Mouse (Mus musculus) layer of hippocampus, adult 11-12 months (tissue): Measurements from ENCODE around the gene Pomgnt2.
A peak's percentile ranks its signal among the peaks of the same experiment; 100 is the strongest.

Source experiments
- DNase-seq: peaks from one replicate; pipeline ENCODE4 v3.0.0; 2022; ENCODE audit warnings: low spot score

Gene Pomgnt2

DNA sequence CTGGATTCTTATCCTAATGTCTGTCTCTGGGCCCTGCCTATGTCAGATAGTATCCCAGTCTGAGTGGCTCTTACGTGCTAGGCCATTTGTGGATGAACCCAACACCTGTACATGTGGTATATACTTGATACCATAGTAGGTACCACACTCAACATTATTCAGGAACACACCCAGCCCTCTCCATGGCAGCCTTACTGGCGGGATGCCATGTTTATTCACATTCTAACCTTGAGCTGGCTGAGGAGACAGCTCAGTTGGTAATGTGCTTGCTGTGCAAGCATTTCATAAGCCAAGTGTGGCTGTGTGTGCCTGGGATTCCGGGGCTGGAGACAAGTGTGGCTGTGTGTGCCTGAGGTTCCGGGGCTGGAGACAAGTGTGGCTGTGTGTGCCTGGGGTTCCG, 28.7 kb downstream of the Pomgnt2 start:
- no peak for DNase-seq

DNA sequence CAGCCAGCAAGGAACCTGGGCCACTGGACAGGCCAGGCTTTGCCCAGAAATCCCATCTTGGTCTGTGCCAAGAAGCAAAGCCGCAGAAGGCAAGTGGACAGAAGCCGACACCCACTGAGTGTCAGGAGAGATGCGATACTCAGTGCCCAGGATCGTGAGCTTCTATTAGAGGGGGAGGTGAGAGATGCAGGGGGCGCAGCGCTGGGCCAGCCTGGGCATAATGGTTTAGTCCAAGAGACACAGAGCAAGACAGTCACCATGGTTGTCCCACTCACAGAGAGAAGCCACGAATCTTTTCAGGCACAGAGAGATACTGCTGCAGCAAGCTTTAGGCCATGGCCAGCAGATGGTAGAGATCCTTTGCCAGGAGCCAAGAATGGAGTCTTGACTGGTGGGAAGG, 32.0 kb downstream of the Pomgnt2 start:
- no peak for DNase-seq

DNA sequence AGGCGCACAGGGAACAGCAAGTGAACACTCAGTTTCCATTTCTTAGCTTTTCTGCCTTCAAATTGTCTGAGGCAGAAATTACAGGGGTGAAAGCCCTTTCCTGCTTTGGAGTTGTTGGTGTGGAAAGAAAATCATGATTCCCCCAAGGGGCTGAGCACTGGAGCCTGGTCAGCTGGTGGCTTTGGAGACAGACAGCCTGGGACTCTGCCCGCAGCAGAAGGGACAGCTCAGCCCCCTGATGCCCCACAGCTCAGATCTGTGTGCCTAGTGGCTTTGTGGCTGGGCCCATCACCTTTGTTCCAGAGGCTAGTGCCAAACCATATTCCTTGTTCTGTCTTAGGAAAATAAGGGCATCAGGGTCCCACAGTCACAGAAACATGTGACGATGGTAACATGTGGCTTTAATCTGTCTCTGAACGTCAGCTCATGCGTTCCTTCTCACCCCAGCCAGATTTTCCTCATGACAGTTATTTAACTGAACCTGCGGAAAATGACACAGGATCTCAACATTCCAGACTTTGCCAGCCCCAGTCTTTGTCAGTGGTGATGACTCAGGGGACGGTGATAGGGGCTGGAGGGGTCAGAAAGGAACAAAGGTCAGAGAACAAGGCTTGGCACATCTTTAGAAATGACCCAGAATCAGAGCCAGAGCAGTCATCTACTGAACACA, 36.8 kb downstream of the Pomgnt2 start:
- DNase-seq, result no peak

GRCm38 (mm10) chr9:121952596-121952995, 44.3 kb downstream of the Pomgnt2 start:
- no peak for DNase-seq

- no peak for DNase-seq
These were observed 45.8 kb downstream of the Pomgnt2 start for GRCm38 (mm10) chr9:121951114-121951423.

DNA sequence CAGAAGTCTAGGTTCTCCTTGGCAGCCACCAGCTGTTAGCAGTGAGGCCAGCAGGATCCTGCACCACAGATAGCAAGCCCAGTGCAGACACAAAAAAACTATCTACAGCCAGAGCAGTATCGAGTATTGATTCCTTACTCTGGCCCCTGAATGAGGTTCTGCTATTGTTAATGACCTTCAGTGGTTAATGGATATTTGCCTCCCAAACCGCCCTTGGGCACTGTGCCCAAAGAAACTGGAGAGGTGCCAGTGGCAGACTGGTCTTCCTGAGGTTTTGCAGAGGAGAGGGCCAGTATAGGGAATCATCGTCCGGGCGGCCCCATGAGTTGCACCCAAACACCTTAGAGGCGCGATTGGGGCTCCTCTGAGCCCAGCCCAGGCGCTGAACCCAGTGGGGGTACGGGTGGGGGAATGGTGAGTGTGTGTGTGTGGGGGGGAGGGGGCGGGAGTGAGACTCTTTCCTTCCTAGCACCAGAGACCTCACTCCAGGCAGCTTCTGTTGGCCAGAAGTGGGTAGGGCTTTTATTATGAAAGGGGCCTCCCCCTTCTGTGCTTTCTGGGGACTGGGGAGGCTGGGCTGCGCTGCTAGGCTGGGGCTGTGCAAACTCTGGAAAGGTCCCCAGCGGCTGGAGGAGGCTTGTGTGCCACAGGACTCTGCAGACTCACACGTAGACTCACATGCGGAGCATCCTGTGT, 46.3 kb downstream of the Pomgnt2 start, which contains the start of gene Fam198a:
Gene Fam198a (plus strand): TSS at position 571 of the 696 bp plus-strand sequence.
- DNase-seq, result no peak

- no peak for DNase-seq
These were observed 48.5 kb downstream of the Pomgnt2 start for GRCm38 (mm10) chr9:121948431-121948830.

DNA sequence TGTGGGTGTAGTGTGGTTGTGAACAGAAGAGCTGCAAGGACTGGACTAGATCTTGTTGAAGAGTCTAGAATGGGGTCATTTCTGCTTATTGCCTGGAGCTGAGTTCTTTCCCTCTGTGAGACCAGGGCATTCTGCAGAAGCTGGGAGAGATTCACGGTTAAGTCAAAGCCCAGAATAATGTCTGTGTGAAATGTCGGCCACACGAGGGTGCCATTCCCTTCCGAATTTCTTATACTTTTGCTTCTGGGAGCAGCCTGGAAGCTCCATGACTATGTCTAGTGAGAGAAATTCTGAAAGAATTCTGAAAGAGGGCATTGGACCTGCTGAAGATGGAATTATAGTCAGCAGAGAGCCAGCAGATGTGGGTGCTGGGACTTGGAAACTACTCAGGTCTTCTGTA, 49.1 kb downstream of the Pomgnt2 start:
- DNase-seq, result peak; percentile 76

GRCm38 (mm10) chr9:121943628-121944027, 53.3 kb downstream of the Pomgnt2 start:
- DNase-seq, result no peak

- DNase-seq, result no peak
These were observed 53.9 kb downstream of the Pomgnt2 start for GRCm38 (mm10) chr9:121943005-121943404.

GRCm38 (mm10) chr9:121937944-121938355, 59.0 kb downstream of the Pomgnt2 start:
- DNase-seq, result no peak

GRCm38 (mm10) chr9:121937451-121937864, 59.5 kb downstream of the Pomgnt2 start:
- no peak for DNase-seq

GRCm38 (mm10) chr9:121936952-121937351, 60.0 kb downstream of the Pomgnt2 start:
- DNase-seq, result no peak

- DNase-seq, result no peak
These were observed 62.1 kb downstream of the Pomgnt2 start for GRCm38 (mm10) chr9:121934856-121935255.
